8 mouse cellular contexts compared by ENCODE assay signal in the genomic region with DNA sequence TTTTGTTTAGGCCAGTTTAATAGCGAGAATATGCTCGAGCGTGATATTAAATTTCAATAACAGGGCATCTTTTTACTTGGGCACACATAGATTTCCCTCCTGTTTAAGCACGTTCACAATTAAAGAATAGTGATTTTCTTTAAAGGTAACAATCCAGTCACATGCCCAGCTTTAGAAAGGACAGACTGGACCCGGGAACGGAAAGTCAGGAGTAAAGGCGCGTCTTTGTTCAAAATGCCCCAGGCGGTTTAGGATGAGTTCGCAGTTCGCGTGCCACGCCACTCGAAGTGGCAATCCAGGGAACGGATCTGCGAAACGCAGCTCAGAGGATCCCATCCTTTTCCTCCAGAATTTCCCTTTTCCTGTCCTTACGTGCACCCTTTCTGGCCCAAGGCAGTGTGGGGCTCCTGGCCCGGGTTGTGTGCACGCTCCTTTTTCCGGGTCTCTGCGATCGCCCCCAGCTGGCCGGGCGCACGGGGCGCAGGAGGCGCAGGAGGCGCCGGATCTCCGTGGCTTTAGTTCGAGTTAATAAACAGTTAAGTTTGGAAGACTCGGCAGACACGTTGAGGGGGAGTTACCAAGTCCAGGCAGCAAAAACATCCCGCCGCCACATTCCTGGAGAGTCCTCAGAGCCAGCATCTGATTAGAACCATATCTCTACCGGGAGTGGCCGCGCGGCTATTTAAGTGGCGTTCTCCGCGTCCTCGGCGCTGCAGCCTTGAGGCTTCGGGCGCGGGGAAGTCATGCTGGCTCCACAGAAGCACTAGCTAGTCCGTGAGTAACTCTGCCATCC. TPM values are rescaled to one million over a fixed set of nuclear protein-coding genes. Genes with fewer than 3 reads are reported as not detected.
A peak's percentile ranks its signal among the peaks of the same experiment; 100 is the strongest.
DNase-seq lines count a peak whose midpoint lies in the region; ATAC-seq and TF ChIP-seq lines count a peak whose summit lies in the region.

No protein-coding gene starts in this region.

- H3K27ac ChIP-seq in hindbrain, embryonic 13.5 days = no peak overlapping the region

- peak overlapping the region; percentile 85 for H3K4me2 ChIP-seq in hindbrain, embryonic 13.5 days

- no peaks in the 10 kb centered on the region for H3K36me3 ChIP-seq in hindbrain, embryonic 13.5 days

- peak; percentile 75 for DNase-seq in Patski (ENCODE audit: low read depth, low spot score)
- DNase-seq in cerebellum, postnatal 10 days = peak; percentile 77 to 79
- peak; percentile 44 to 52 for DNase-seq in frontal cortex, postnatal 25 days (ENCODE audit: low spot score in 2 of 2)
- peak; percentile 43 for DNase-seq in layer of hippocampus, postnatal 25 days (ENCODE audit: extremely low spot score in 1 of 2, low spot score in 1 of 2)
- DNase-seq in lung, postnatal 10 days = peak; percentile 90
- DNase-seq in retina, embryonic 14.5 days (ENCODE audit: low spot score) = peak; percentile 73
- peak; percentile 75 for DNase-seq in thymus, postnatal 4 days

- 3% methylated on average over 49 of the region's 49 CpGs for WGBS in hindbrain, embryonic 13.5 days

- TF ChIP-seq CTCF in Patski (IDR thresholded peaks at IDR 0.05) = peak; percentile 99

- peaks cover 5% of the 10 kb centered on the region for H3K4me1 ChIP-seq in hindbrain, embryonic 13.5 days (replicated peaks)

- H3K9me3 ChIP-seq in hindbrain, embryonic 13.5 days = no peaks in the 10 kb centered on the region

- no peaks in the 10 kb centered on the region for H3K27me3 ChIP-seq in Patski
- peaks cover 5% of the 10 kb centered on the region for H3K27me3 ChIP-seq in hindbrain, embryonic 13.5 days

- ATAC-seq in Patski = peak; percentile 93
- peak; percentile 96 for ATAC-seq in hindbrain, embryonic 13.5 days (ENCODE audit: low FRiP score)

- H3K4me3 ChIP-seq in hindbrain, embryonic 13.5 days = peak overlapping the region; percentile 53

- in situ Hi-C loops in Patski (cut with MboI; ENCODE audit: low pct_unique_long_range_greater_than_20kb) = no loop called here

- CTCF ChIA-PET in Patski (lab: Charles Lee) = interaction anchor here (1.0 to 4.8 kb wide), 6 partner anchors 42 to 184 kb away, joined by 3 to 31 read pairs (median 5); no protein-coding TSS in a partner anchor

- H3K9ac ChIP-seq in hindbrain, embryonic 13.5 days = peak overlapping the region; percentile 65

- POLR2A ChIA-PET in Patski (lab: Charles Lee) = interaction anchor here (1.1 kb wide), 1 partner anchor 9 kb away, joined by 3 read pairs; no protein-coding TSS in a partner anchor

RNA-seq across cellular contexts. Expression of gene C9, which starts 58.8 kb away (rescaled TPM):
- polyA plus RNA-seq in Patski (2021) = not detected
- not detected in 2 replicates for polyA plus RNA-seq in hindbrain, embryonic 13.5 days (2015; fragmentation: Nextera tagmentation; extraction: Ambion mirVana)
- not detected for total RNA-seq in layer of hippocampus, postnatal 25 days (2021)
